Mouse (Mus musculus) hindbrain, embryonic 15.5 days (tissue): Measurements from ENCODE around the gene Slc8a3. TPM values are rescaled to one million over a fixed set of nuclear protein-coding genes. Genes with fewer than 3 reads are reported as not detected.

Experiments used
- ATAC-seq: fragments of 200-750 bp; cut with Nextera tagmentation; 2 replicates; pipeline ENCODE4 v1.8.0; 2017; ENCODE audit warnings: low read depth, moderate number of reproducible peaks, moderate TSS enrichment; ENCODE audit not compliant: low FRiP score
- H3K27ac ChIP-seq: fragments of 300-500 bp; sonication (generic); replicated peaks from 2 replicates; pipeline ENCODE4 v1.5.1; 2015; ENCODE audit warnings: mild to moderate bottlenecking, inconsistent platforms
- H3K27me3 ChIP-seq: fragments of 300-500 bp; sonication (generic); 2 replicates; pipeline ENCODE4 v1.6.1; 2015; ENCODE audit warnings: control low read depth, inconsistent platforms
- H3K36me3 ChIP-seq: fragments of 300-500 bp; sonication (generic); 2 replicates; pipeline ENCODE4 v1.6.1; 2015; ENCODE audit warnings: control low read depth, inconsistent platforms
- H3K4me1 ChIP-seq: fragments of 300-500 bp; sonication (generic); replicated peaks from 2 replicates; pipeline ENCODE4 v1.6.1; 2015; ENCODE audit warnings: control low read depth, inconsistent platforms
- H3K4me2 ChIP-seq: fragments of 300-500 bp; sonication (generic); 2 replicates; pipeline ENCODE4 v1.6.1; 2015; ENCODE audit warnings: moderate library complexity, mild to moderate bottlenecking, inconsistent platforms
- H3K4me3 ChIP-seq: fragments of 300-500 bp; sonication (generic); 2 replicates; pipeline ENCODE4 v1.5.1; 2015; ENCODE audit warnings: mild to moderate bottlenecking, inconsistent platforms
- H3K9ac ChIP-seq: fragments of 300-500 bp; sonication (generic); 2 replicates; pipeline ENCODE4 v1.6.1; 2015; ENCODE audit warnings: inconsistent platforms
- H3K9me3 ChIP-seq: fragments of 300-500 bp; sonication (generic); 2 replicates; pipeline ENCODE4 v1.6.1; 2016; ENCODE audit warnings: control low read depth, inconsistent platforms
- WGBS: fragments of 180-500 bp; shearing (Covaris S2); methylation state at CpG from one replicate; pipeline ENCODE4 v1.1.7; 2015; 5-methylcytosine and 5-hydroxymethylcytosine counted together
- microRNA-seq: library from miRNA; unstranded; fragments of <30 nt; microRNA quantifications from one replicate; pipeline ENCODE4, GENCODE M21; 2016
- polyA plus RNA-seq: library from polyadenylated mRNA; unstranded; fragments of >200 nt; fragmentation: Nextera tagmentation; extraction: Ambion mirVana; gene quantifications from 2 replicates; pipeline ENCODE4 v1.2.1, GENCODE M21; 2015

Gene Slc8a3
- polyA plus RNA-seq, 1 experiment from 2014 or later, result 12.2 TPM

GRCm38 (mm10) chr12:81155675-81156074 lies 177.3 kb downstream of the Slc8a3 start:
- H3K4me3 ChIP-seq, result no peak overlapping the region
- no peak overlapping the region for H3K9ac ChIP-seq
- H3K27ac ChIP-seq, result no peak overlapping the region
- H3K36me3 ChIP-seq, result no peaks in the 10 kb centered on the region
- H3K4me2 ChIP-seq, result no peak overlapping the region
- WGBS, result 93% methylated on average over 6 of the region's 6 CpGs
- no peaks in the 10 kb centered on the region for H3K27me3 ChIP-seq
- no peaks in the 10 kb centered on the region for H3K4me1 ChIP-seq
- no peaks in the 10 kb centered on the region for H3K9me3 ChIP-seq
- ATAC-seq, result no peak

GRCm38 (mm10) chr12:81152082-81152481 lies 180.9 kb downstream of the Slc8a3 start:
- H3K9me3 ChIP-seq, result no peaks in the 10 kb centered on the region
- H3K4me3 ChIP-seq, result no peak overlapping the region
- WGBS, result 69% methylated on average over 2 of the region's 2 CpGs
- H3K36me3 ChIP-seq, result no peaks in the 10 kb centered on the region
- H3K4me2 ChIP-seq, result no peak overlapping the region
- H3K27ac ChIP-seq, result no peak overlapping the region
- H3K27me3 ChIP-seq, result no peaks in the 10 kb centered on the region
- ATAC-seq, result no peak
- H3K9ac ChIP-seq, result no peak overlapping the region
- H3K4me1 ChIP-seq, result no peaks in the 10 kb centered on the region

GRCm38 (mm10) chr12:81150917-81151316 lies 182.1 kb downstream of the Slc8a3 start:
- Histone ChIP-seq H3K36me3 (no peaks in the 10 kb centered on the region), H3K4me3 (no peak overlapping the region), H3K4me2 (no peak overlapping the region), H3K27me3 (no peaks in the 10 kb centered on the region), H3K27ac (no peak overlapping the region), H3K9me3 (no peaks in the 10 kb centered on the region), H3K9ac (no peak overlapping the region), H3K4me1 (no peaks in the 10 kb centered on the region)
- 84% methylated on average over 5 of the region's 5 CpGs for WGBS
- no peak for ATAC-seq

GRCm38 (mm10) chr12:81147956-81148355 lies 185.0 kb downstream of the Slc8a3 start:
- Histone ChIP-seq H3K4me2 (no peak overlapping the region), H3K9ac (no peak overlapping the region), H3K36me3 (no peaks in the 10 kb centered on the region), H3K27ac (no peak overlapping the region), H3K4me3 (no peak overlapping the region), H3K4me1 (no peaks in the 10 kb centered on the region), H3K9me3 (no peaks in the 10 kb centered on the region), H3K27me3 (no peaks in the 10 kb centered on the region)
- ATAC-seq, result no peak
- WGBS, result 93% methylated on average over 6 of the region's 6 CpGs

Small RNA genes lying within 50 kb of the gene (microRNA-seq; reads per million reads assigned to microRNA genes)
- 24.0 reads per million, percentile 36 among the genes with 10 or more reads in this experiment for gene Mir3067

Other genes starting within 250 kb of the Slc8a3 start
- 0.28 and 0.51 TPM in 2 replicates for gene Gm4787, start 46.3 kb upstream of the Slc8a3 start, polyA plus RNA-seq
- gene Adam4, start 88.8 kb upstream of the Slc8a3 start, polyA plus RNA-seq, result 0.45 and 0.50 TPM in 2 replicates
- gene Cox16, start 151.9 kb upstream of the Slc8a3 start, polyA plus RNA-seq, result 114 and 123 TPM in 2 replicates
- gene Gm20498, start 199.7 kb upstream of the Slc8a3 start, polyA plus RNA-seq, result 33.9 and 39.5 TPM in 2 replicates
- gene Synj2bp, start 199.7 kb upstream of the Slc8a3 start, polyA plus RNA-seq, result 33.3 and 40.2 TPM in 2 replicates
- gene Adam21, start 235.3 kb upstream of the Slc8a3 start, polyA plus RNA-seq, result 0.99 and 1.0 TPM in 2 replicates